Mouse (Mus musculus) CH12.LX (cell line): Measurements from ENCODE around the gene Kank4. TPM values are rescaled to one million over a fixed set of nuclear protein-coding genes. Genes with fewer than 3 reads are reported as not detected.

ENCODE experiments used
- DNase-seq: peaks from one replicate; pipeline ENCODE4 v3.0.0-alpha.2; 2013; ENCODE audit errors: extremely low read depth
- H3K27ac ChIP-seq: 2 replicates; pipeline ENCODE4 v1.5.1; 2012; ENCODE audit warnings: low read depth, mild to moderate bottlenecking, control low read depth, moderate library complexity; ENCODE audit not compliant: insufficient read depth
- H3K27me3 ChIP-seq: replicated peaks from 2 replicates; pipeline ENCODE3; 2012; ENCODE audit warnings: inconsistent platforms
- H3K36me3 ChIP-seq, 2 experiments: replicated peaks in 1 of 2; 2 replicates each; pipeline versions ENCODE3 to v1.6.1; 2012; ENCODE audit warnings: inconsistent platforms in 1 of 2, low read length in 1 of 2, mild to moderate bottlenecking in 1 of 2, mixed read lengths in 1 of 2, moderate library complexity in 1 of 2; ENCODE audit not compliant: control insufficient read depth in 1 of 2, insufficient read depth in 1 of 2
- H3K4me1 ChIP-seq, 2 experiments: 2 replicates each; pipeline ENCODE4 v1.6.1; 2012; ENCODE audit warnings: inconsistent platforms in 1 of 2, moderate library complexity in 1 of 2; ENCODE audit not compliant: insufficient read depth in 2 of 2, control insufficient read depth in 1 of 2
- H3K4me2 ChIP-seq: 2 replicates; pipeline ENCODE4 v1.6.1; 2012; ENCODE audit warnings: low read depth, mild to moderate bottlenecking, control low read depth; ENCODE audit not compliant: poor library complexity, insufficient read depth, severe bottlenecking
- H3K4me3 ChIP-seq, 3 experiments: fragments of 150-350 bp in 1 of 3; sonication (generic) in 1 of 3; replicated peaks in 1 of 3; 2 replicates each; pipeline versions ENCODE3 to v1.5.1; 2011 to 2012; ENCODE audit warnings: low read depth in 2 of 3, low read length in 2 of 3, mild to moderate bottlenecking in 2 of 3, moderate library complexity in 2 of 3, control low read depth in 1 of 3, improper control_type of control experiment in 1 of 3, inconsistent platforms in 1 of 3, mixed read lengths in 1 of 3; ENCODE audit not compliant: poor library complexity in 1 of 3
- H3K79me2 ChIP-seq: replicated peaks from 2 replicates; pipeline ENCODE4 v1.6.1; 2012; ENCODE audit warnings: mild to moderate bottlenecking, moderate library complexity; ENCODE audit not compliant: control insufficient read depth, poor library complexity, insufficient read depth, severe bottlenecking; ENCODE audit errors: extremely low read depth
- H3K9ac ChIP-seq: 2 replicates; pipeline ENCODE4 v1.6.1; 2012; ENCODE audit warnings: low read depth, mild to moderate bottlenecking, control low read depth, moderate library complexity; ENCODE audit not compliant: insufficient read depth
- H3K9me3 ChIP-seq: replicated peaks from 2 replicates; pipeline ENCODE3; 2012; ENCODE audit warnings: low read length, inconsistent platforms, mixed read lengths
- BHLHE40 ChIP-seq: IDR thresholded peaks from 2 replicates; pipeline ENCODE4 v1.6.1; 2011; ENCODE audit warnings: mild to moderate bottlenecking, low read depth, low read length, improper control_type of control experiment
- CHD1 ChIP-seq: IDR thresholded peaks from 2 replicates; pipeline ENCODE4 v1.6.1; 2012; ENCODE audit warnings: low read depth, low read length, improper control_type of control experiment, inconsistent platforms
- CTCF ChIP-seq, 2 experiments: IDR thresholded peaks in 1 of 2; conservative IDR thresholded peaks in 1 of 2; 2 replicates each; pipeline ENCODE4 v1.5.1; 2011 to 2012; ENCODE audit warnings: low read depth in 2 of 2, low read length in 2 of 2, improper control_type of control experiment in 1 of 2, inconsistent platforms in 1 of 2, mild to moderate bottlenecking in 1 of 2, moderate library complexity in 1 of 2
- ELF1 ChIP-seq: IDR thresholded peaks from 2 replicates; pipeline ENCODE4 v1.6.1; 2014; ENCODE audit warnings: low read depth, mild to moderate bottlenecking, inconsistent platforms, low read length, improper control_type of control experiment
- EP300 ChIP-seq: IDR thresholded peaks from 2 replicates; pipeline ENCODE4 v1.6.1; 2011; ENCODE audit warnings: low read length, improper control_type of control experiment
- ETS1 ChIP-seq: conservative IDR thresholded peaks from 2 replicates; pipeline ENCODE4 v1.6.1; 2012; ENCODE audit warnings: low read depth, mild to moderate bottlenecking, inconsistent platforms, low read length, improper control_type of control experiment, moderate library complexity
- GABPA ChIP-seq: IDR thresholded peaks from 2 replicates; pipeline ENCODE4 v1.6.1; 2012; ENCODE audit warnings: low read depth, low read length, improper control_type of control experiment, inconsistent platforms; ENCODE audit not compliant: insufficient replicate concordance
- IRF4 ChIP-seq: IDR thresholded peaks from 2 replicates; pipeline ENCODE4 v1.6.1; 2014; ENCODE audit warnings: low read depth, mild to moderate bottlenecking, inconsistent platforms, low read length, improper control_type of control experiment
- JUN ChIP-seq: IDR thresholded peaks from 2 replicates; pipeline ENCODE4 v1.6.1; 2011; ENCODE audit warnings: low read depth, mild to moderate bottlenecking, low read length, improper control_type of control experiment, moderate library complexity; ENCODE audit not compliant: insufficient read depth
- KAT2A ChIP-seq: IDR thresholded peaks from 2 replicates; pipeline ENCODE4 v1.6.1; 2012; ENCODE audit warnings: low read length, improper control_type of control experiment, inconsistent platforms; ENCODE audit not compliant: insufficient replicate concordance
- MAX ChIP-seq: IDR thresholded peaks from 2 replicates; pipeline ENCODE4 v1.6.1; 2011; ENCODE audit warnings: low read length, improper control_type of control experiment
- MAZ ChIP-seq: IDR thresholded peaks from 2 replicates; pipeline ENCODE4 v1.6.1; 2012; ENCODE audit warnings: low read depth, mild to moderate bottlenecking, inconsistent platforms, low read length, improper control_type of control experiment, moderate library complexity
- MXI1 ChIP-seq: IDR thresholded peaks from 2 replicates; pipeline ENCODE4 v1.6.1; 2011; ENCODE audit warnings: mild to moderate bottlenecking, low read depth, low read length, improper control_type of control experiment
- NRF1 ChIP-seq: IDR thresholded peaks from 2 replicates; pipeline ENCODE4 v1.6.1; 2014; ENCODE audit warnings: low read depth, mild to moderate bottlenecking, inconsistent platforms, low read length, improper control_type of control experiment, moderate library complexity
- PAX5 ChIP-seq: IDR thresholded peaks from 2 replicates; pipeline ENCODE4 v1.6.1; 2012; ENCODE audit warnings: low read length, inconsistent platforms, mixed read lengths
- RAD21 ChIP-seq: IDR thresholded peaks from 2 replicates; pipeline ENCODE4 v1.6.1; 2011; ENCODE audit warnings: low read depth, mild to moderate bottlenecking, low read length, improper control_type of control experiment, moderate library complexity
- SIN3A ChIP-seq: IDR thresholded peaks from 2 replicates; pipeline ENCODE4 v1.6.1; 2012; ENCODE audit warnings: low read length, improper control_type of control experiment, inconsistent platforms
- TCF12 ChIP-seq: IDR thresholded peaks from 2 replicates; pipeline ENCODE4 v1.6.1; 2014; ENCODE audit warnings: low read depth, mild to moderate bottlenecking, inconsistent platforms, low read length, improper control_type of control experiment
- USF1 ChIP-seq: IDR thresholded peaks from 2 replicates; pipeline ENCODE4 v1.6.1; 2014; ENCODE audit warnings: low read depth, mild to moderate bottlenecking, inconsistent platforms, low read length, improper control_type of control experiment
- ZC3H11A ChIP-seq: IDR thresholded peaks from 2 replicates; pipeline ENCODE4 v1.6.1; 2012; ENCODE audit warnings: low read depth, mild to moderate bottlenecking, inconsistent platforms, low read length, improper control_type of control experiment
- ZKSCAN1 ChIP-seq: IDR thresholded peaks from 2 replicates; pipeline ENCODE4 v1.6.1; 2012; ENCODE audit warnings: low read depth, inconsistent platforms, low read length, improper control_type of control experiment, borderline replicate concordance
- ZMIZ1 ChIP-seq: IDR thresholded peaks from 2 replicates; pipeline ENCODE4 v1.6.1; 2012; ENCODE audit warnings: low read depth, mild to moderate bottlenecking, inconsistent platforms, low read length, improper control_type of control experiment
- dilution Hi-C: fragments of 300-500 bp; cut with MboI; formaldehyde crosslinking; loops from 2 replicates; pipeline ENCODE4 v1.14.3; 2020; ENCODE audit warnings: low sequenced_read_pairs; ENCODE audit not compliant: extremely low pct_unique_long_range_greater_than_20kb, extremely low pct_ligation_motif_present
- in situ Hi-C: fragments of 300-500 bp; cut with MboI; formaldehyde crosslinking; loops from 3 replicates; pipeline ENCODE4 v1.14.3; 2019; ENCODE audit warnings: low sequenced_read_pairs, low pct_ligation_motif_present, low pct_unique_long_range_greater_than_20kb, mixed read lengths
- polyA plus RNA-seq: library from polyadenylated mRNA; unstranded; fragments of >175 nt; gene quantifications from 2 replicates; pipeline ENCODE4 v1.2.1, GENCODE M21; 2012; ENCODE audit warnings: low read depth; ENCODE audit not compliant: insufficient read length
- total RNA-seq, 2 experiments: library from RNA; depleted of rRNA; stranded (reverse); fragments of 300-350 nt in 1 of 2; fragments of >200 nt in 1 of 2; gene quantifications; 2 replicates each; pipeline ENCODE4 v1.2.3; 2012 to 2014

Kank4 gene
- total and polyA plus RNA-seq, 3 experiments, result not detected

- Histone ChIP-seq H3K36me3 (no peaks in the 10 kb centered on the region), H3K79me2 (no peaks in the 10 kb centered on the region), H3K9ac (no peak overlapping the region), H3K27me3 (no peaks in the 10 kb centered on the region), H3K4me2 (no peak overlapping the region), H3K9me3 (peaks cover 93% of the 10 kb centered on the region), H3K4me3 (no peak overlapping the region), H3K27ac (no peak overlapping the region)
- dilution Hi-C loops, result no loop called here
- in situ Hi-C loops, result no loop called here
- DNase-seq, result no peak
- TF ChIP-seq ZKSCAN1 (no peak), JUN (no peak), ZC3H11A (no peak), NRF1 (no peak), MXI1 (no peak), SIN3A (no peak), EP300 (no peak), ETS1 (no peak), MAZ (no peak)
- TF ChIP-seq, all 38 proteins: peak for 0
- no peaks in the 10 kb centered on the region for H3K4me1 ChIP-seq
Measured at GRCm38 (mm10) chr4:98777464-98777863, 39.9 kb downstream of the Kank4 start.

DNA sequence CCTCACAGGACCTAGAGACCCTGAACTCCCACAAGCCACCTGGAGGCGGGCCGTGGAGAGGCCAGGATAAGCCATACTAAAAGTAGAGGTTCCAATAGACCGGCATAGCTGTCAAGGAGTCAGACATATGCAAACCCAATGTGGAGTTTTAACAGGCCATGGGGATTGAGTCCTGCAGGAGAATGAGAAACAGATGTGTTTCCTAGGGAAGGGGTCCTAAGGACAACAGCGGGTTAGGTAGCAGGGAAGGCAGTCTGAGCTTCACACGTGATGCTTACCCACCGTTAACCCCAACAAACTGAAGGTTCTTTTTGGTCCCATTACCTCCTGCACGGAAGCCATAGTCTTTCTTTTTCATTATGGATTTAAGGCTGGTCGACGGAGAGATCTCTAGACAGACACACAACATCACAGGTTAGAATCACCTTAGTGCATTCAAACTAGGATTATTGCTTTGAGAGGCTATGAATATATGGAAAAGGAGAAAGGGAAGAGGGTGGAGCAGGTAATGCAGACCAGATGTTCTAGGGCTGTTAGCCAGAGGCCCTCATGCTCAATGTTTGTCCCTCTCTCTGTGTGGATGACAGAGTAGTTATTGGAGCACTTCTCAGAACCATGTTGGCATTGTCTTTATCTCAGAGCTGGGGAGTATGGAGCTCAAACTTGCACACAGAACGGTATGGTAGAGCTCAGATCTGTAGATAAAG lies 40.5 kb downstream of the Kank4 start:
- H3K27ac ChIP-seq, result no peak overlapping the region
- TF ChIP-seq CHD1 (no peak), TCF12 (no peak), ELF1 (no peak), ZMIZ1 (no peak), JUN (no peak), SIN3A (no peak), MAX (no peak), GABPA (no peak), KAT2A (no peak), USF1 (no peak), CTCF (conservative IDR thresholded peaks at IDR 0.05 in 1 of 2, IDR thresholded peaks at IDR 0.05 in 1 of 2; ENCODE audit: low read depth in 2 of 2, low read length in 2 of 2) (no peak), IRF4 (no peak), RAD21 (no peak), PAX5 (no peak), NRF1 (no peak), BHLHE40 (no peak)
- in situ Hi-C loops, result no loop called here
- H3K4me3 ChIP-seq, result no peak overlapping the region
- no peaks in the 10 kb centered on the region for H3K4me1 ChIP-seq
- H3K9me3 ChIP-seq, result peaks cover 92% of the 10 kb centered on the region
- H3K36me3 ChIP-seq, result no peaks in the 10 kb centered on the region
- no peak overlapping the region for H3K9ac ChIP-seq
- H3K27me3 ChIP-seq, result no peaks in the 10 kb centered on the region
- dilution Hi-C loops, result no loop called here
- H3K4me2 ChIP-seq, result no peak overlapping the region
- no peaks in the 10 kb centered on the region for H3K79me2 ChIP-seq
- DNase-seq, result no peak
